Mouse (Mus musculus) CD4-positive, CD25-positive, alpha-beta regulatory T cell, adult 4 months (primary cell): ENCODE data around the gene Cyp26c1. TPM values are rescaled to one million over a fixed set of nuclear protein-coding genes. Genes with fewer than 3 reads are reported as not detected.

Experiments
- ATAC-seq: one replicate; pipeline ENCODE4 v1.8.0; 2017
- polyA plus RNA-seq, 2 experiments: library from polyadenylated mRNA; unstranded; fragments of 100-300 nt; shearing (Covaris generic); gene quantifications; one replicate each; pipeline ENCODE4 v1.2.1; 2017

Gene Cyp26c1
- polyA plus RNA-seq, 2 experiments from 2014 or later: not detected

DNA sequence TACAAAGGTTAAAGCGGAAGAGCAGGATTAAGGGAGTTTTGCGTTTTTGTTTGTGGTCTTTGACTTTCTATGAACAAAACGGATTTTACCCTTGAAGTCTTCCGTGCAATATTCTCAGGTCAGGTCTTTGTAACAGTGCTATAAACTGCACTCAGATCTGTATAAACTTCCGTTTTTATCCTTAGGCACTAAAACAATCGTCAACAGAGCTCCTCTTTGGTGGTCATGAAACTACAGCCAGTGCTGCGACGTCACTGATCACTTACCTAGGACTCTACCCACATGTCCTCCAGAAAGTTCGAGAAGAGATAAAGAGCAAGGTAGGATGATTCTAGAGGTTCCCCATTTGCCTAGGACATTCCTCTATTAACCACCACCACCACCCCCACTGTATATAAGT is 14.3 kb downstream of the Cyp26c1 start:
- ATAC-seq: no peak

DNA sequence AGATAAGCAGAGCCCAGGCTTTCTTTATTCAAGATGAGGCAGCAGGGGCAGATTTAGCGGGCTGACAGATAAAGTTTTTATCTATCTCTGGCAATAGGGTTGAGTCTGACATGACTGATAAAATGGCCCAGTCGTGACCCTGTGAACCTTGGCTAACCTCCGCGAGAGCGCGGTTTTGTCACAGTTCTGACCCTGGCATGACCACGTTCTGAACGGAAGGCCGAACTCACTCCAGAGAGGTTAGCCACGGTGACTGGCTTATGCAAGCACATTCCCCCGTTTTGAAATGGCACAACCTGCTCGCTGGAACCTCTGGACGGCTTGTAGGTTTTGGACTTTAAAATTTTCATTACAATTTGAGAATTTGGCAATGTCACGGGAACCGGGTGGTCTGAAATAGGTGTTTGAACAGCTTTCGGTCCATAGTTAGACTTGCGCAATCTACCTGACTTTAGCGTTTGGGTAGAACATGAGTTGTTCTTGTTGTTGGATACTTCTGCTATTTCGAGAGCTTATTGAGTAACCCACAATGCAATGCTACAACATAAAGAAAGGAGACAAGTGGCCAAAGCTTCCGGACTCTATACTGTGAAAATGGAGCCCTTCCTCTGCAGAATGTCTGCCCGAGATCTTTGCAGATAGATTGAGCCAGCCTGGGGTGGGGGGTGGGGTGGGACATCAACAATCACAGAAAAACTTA is 17.1 kb downstream of the Cyp26c1 start:
- ATAC-seq: no peak

DNA sequence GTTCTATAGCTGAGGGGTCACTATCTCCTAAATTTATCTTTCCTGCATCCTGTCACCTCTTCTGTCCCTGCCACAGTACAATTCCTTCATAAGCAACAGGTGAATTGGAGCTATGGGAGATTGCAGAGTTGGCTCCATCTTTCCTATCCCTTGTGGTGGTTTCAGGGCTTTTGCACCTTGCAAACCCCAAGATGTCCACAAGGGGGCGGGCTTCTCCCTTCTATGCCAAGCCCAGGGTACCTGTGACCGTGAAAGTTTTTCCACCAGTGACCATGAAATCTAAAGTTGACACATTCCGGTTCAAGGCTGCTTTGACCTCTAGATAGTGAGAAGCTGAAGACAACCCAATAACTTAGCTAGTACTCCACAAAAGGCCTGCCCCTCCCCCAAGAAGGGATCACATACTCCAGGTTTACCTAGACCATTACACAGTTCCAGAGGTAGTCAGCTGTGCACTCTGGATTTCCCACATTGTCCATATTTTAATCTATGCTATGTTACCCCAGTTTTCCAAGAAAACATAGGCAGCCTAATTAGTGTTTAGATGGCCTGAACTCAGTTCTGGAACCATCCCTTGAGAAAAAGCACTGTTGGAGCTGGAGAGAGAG is 18.6 kb downstream of the Cyp26c1 start:
- no peak for ATAC-seq

DNA sequence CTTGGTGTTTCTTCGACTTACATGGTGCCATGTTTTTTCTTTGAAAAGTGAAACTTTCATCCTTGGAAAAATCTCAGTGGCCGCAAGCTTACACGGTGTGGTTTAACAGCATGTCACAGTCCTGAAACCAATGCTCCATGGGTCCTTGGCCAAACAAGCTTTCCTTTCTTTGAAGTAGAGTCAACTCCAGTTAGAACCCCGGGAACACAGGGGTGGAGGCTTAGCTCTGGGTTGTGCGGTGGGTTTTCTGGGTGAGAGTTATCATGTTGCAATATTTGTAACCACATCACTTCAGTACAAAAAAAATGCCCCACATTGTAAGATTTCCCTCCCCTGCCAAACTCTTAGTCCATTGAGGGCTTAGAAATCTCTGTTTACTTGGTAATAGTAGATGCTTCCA is 20.3 kb downstream of the Cyp26c1 start:
- ATAC-seq: no peak

DNA sequence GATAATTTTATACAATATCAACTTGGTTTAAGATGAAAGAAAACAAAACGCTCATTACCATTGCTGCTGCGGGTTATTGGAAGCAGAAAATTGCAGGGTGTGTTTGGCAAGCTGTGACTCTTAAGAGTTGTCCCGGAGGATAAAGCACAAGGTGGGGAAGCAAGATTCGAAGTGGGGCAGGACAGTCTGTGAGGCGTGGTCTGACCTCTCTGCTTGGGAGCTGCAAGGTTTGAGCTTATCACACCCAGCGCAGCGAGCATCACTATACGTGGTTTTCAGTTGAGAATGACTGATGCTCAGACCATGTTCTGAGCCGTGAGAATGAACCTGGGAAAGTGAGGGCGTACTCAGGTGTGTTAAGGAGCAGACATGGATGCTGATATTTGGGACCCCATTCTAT is 29.3 kb downstream of the Cyp26c1 start:
- ATAC-seq: no peak

DNA sequence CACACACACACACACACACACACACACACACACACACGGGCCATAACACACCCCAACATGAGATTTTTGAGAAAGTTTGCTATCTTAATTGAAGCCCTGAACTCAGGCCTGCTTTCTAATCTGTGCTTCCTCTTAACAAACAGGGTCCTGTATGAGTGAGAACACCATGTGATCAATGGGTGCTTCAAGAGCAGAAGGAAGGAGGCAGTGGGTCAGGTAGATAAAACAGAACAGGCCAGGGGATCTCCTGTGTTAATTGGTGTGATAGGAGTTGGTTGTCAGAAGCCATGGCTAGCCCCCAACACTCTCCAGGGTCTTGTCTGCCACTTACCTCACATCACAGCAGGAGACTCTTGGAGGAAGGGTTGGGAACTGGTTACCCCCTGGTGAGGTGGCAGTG is 30.6 kb downstream of the Cyp26c1 start:
- ATAC-seq: no peak

DNA sequence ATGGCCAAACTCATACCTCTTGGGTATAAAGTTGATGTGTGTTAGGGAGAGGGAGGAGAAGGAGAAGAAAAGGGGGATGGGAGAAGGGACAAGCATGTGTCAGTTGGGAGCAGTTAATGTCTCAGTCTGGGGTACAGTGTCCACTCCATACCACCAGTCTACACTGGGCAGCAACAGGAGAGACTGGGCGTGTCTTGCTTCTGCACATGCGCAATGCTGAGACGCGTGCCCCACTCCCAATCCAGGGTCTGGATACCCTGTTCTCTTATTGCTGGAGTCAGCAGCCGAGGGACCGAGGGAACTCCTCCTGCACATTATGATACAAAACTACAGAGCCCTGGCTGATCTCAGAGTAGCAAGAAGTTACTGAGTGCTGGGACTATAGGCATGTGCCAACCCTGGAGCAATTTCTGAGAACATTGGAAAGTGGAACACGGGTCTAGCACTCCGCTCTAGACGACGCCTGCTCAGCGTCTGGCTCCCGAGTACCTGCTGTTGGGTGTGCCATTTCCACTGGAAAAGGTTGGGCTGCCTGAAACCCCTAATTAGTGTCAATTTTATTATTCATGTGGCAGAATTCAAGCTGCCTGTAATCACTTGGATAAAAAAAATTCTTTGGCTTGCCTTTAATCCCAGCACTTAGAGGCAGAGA is 31.3 kb downstream of the Cyp26c1 start:
- ATAC-seq: no peak

DNA sequence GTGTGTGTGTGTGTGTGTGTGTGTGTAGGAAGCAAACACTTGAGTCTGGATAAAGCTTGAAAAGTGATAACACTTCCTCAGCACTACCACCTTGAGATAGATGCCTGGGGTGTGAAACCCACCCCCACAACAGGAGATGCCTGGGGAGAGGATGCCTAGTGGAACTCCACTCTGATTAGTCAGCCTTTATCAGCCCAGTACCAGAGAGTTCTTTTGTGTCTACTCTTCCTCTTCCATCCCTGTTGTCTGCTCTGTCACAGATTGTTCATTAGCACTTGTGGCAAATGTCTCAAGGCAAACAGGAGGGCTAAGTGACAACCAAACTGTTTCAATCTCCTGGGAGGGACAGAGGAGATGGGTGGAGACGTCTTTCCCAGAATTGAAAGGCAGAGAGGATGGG is 33.8 kb downstream of the Cyp26c1 start:
- no peak for ATAC-seq

DNA sequence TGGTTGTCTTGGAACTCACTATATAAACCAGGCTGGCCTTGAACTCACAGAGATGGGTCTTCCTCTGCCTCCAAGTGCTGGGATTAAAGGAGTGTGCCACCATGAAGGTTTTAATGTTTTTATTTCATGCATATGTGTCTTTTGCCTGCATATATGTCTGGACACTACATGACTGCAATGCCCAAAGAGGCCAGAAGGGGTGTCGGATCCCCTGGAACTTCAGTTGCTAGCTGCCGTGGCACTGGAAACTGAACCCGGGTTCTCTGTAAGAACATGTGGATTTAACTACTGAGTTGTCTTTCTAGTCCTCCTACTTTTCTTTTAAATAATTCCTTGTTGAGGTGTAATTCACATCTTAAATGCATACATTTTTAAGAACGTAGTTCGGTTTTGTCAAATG is 39.2 kb downstream of the Cyp26c1 start:
- no peak for ATAC-seq

DNA sequence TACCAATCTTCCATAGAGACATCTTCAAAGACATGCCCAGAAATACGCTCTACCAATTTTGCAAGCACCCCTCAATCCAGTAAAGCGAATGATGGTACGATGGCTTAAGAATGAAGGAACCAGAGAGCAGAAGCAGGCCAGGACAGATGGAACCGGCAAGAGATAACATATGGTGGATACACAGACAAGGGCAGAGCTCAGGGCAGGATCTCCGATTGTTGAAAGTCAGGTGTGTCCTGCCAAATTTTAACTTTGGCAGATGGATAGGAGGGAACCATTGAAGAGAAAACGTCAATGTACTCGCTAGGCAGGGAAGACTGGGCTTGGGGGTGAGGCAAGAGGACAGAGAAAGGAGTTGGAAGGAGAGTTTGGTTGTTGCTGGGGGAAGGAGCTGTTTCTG is 41.2 kb downstream of the Cyp26c1 start:
- ATAC-seq: no peak

DNA sequence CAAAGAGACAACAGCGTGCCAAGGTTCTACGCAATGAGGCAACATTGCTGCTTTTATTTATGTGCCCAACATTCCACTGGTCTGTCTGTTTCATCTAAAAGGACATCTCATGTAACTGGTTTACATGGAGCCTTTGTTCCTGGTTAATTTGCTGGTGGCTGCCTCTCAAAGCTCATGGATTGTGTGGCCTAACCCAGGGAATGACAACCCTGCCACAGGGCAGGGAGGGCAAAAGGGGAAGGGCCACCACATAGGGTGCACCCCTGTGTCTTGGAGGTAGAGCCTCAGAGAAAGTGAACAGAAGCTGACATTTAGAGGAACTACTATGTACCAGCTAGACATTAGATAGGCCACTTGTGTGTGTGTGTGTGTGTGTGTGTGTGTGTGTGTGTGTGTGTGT is 42.0 kb downstream of the Cyp26c1 start:
- ATAC-seq: no peak

DNA sequence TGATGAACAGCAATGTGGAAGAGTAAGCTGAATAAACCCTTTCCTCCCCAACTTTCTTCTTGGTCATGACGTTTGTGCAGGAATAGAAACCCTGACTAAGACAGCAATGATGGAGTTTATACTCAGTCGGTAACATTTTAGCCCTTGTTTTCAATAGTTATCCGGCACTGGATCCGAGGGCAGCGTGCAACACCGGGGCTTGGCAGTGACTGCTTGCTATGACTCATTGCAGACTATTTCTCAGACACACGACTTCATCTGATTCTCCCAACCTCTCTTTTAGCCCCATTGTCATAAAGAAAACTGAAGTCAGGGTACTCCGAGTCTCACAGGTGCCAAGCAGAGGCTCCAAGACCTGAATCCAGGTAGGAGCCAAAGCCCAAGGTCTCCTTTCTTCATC is 50.0 kb downstream of the Cyp26c1 start:
- ATAC-seq: no peak

DNA sequence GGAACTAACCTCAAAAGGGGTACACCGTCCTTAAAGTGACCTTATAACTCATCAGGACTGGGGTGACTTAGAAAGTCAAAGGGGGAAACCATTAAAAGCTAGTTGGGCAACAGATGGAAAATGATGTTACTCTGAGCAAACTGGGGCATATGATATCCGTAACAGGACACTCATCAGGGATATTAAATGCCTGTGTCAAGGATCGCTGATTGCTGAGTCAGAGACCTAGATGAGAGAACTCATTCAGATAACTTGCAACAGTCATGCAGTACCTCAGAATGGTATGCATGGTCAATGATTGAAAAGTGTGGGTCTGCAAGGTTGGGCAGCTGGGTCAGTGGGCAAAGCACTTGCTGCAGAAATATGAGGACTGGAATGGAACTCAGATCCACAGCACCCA is 53.2 kb downstream of the Cyp26c1 start:
- no peak for ATAC-seq

DNA sequence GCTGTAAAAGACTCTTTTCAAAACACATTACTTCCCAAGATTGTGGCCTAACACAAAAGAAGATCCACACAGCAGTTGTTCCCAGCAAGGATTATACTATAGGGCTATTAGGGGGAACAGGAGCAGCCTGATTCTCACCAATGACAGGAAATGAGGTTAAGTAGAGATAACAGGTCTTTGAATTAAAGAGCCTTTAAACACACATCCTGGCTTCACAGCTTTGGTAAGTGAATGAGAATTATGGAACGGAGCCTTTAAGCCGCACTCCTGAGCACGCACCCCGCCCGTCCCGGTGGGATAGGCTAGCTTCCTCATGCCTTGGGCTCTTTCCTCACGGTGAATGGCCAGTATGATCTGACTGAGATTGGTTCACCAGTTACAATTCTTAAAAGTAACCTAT is 54.7 kb downstream of the Cyp26c1 start:
- no peak for ATAC-seq

Other genes with a start within 250 kb of the Cyp26c1 start
- 10 to 100 TPM; 33.3 to 41.4 TPM for gene Exoc6, start 135.2 kb upstream of the Cyp26c1 start, polyA plus RNA-seq
- not detected for gene Cyp26a1, start 12.2 kb downstream of the Cyp26c1 start, polyA plus RNA-seq